Mouse (Mus musculus) stomach, embryonic 14.5 days (tissue): Measurements from ENCODE around the gene Mrpl43. TPM values are rescaled to one million over a fixed set of nuclear protein-coding genes. Genes with fewer than 3 reads are reported as not detected.

Experiments used
- ATAC-seq: fragments of 200-750 bp; cut with Nextera tagmentation; 2 replicates; pipeline ENCODE4 v1.8.0; 2017; ENCODE audit warnings: low read depth, moderate TSS enrichment; ENCODE audit not compliant: insufficient number of reproducible peaks, insufficient read depth, low FRiP score
- H3K27ac ChIP-seq: fragments of 300-500 bp; sonication (generic); 2 replicates; pipeline ENCODE4 v1.5.1; 2014; ENCODE audit warnings: mild to moderate bottlenecking, low read length, moderate library complexity, mixed read lengths
- H3K27me3 ChIP-seq: fragments of 300-500 bp; sonication (generic); 2 replicates; pipeline ENCODE4 v1.6.1; 2014; ENCODE audit warnings: low read length, control low read depth, mixed read lengths; ENCODE audit not compliant: control insufficient read depth, insufficient read depth
- H3K36me3 ChIP-seq: fragments of 300-500 bp; sonication (generic); 2 replicates; pipeline ENCODE4 v1.6.1; 2014; ENCODE audit warnings: mild to moderate bottlenecking, control low read depth, low read length, moderate library complexity, mixed read lengths; ENCODE audit not compliant: control insufficient read depth, insufficient read depth
- H3K4me1 ChIP-seq: fragments of 300-500 bp; sonication (generic); 2 replicates; pipeline ENCODE4 v1.6.1; 2014; ENCODE audit warnings: low read length, control low read depth, mixed read lengths; ENCODE audit not compliant: control insufficient read depth, insufficient read depth
- H3K4me2 ChIP-seq: fragments of 300-500 bp; sonication (generic); replicated peaks from 2 replicates; pipeline ENCODE4 v1.6.1; 2014; ENCODE audit warnings: low read depth, low read length, control low read depth
- H3K4me3 ChIP-seq: fragments of 300-500 bp; sonication (generic); 2 replicates; pipeline ENCODE4 v1.5.1; 2014; ENCODE audit warnings: low read depth, low read length, control low read depth
- H3K9ac ChIP-seq: fragments of 300-500 bp; sonication (generic); replicated peaks from 2 replicates; pipeline ENCODE4 v1.6.1; 2014; ENCODE audit warnings: low read depth, mild to moderate bottlenecking, control low read depth, low read length, moderate library complexity, mixed read lengths
- H3K9me3 ChIP-seq: fragments of 300-500 bp; sonication (generic); 2 replicates; pipeline ENCODE4 v1.6.1; 2016; ENCODE audit warnings: low read depth, low read length, control low read depth; ENCODE audit not compliant: control insufficient read depth
- WGBS: fragments of 180-500 bp; shearing (Covaris S2); extraction: QIAGEN DNeasy Blood & Tissue Kit; methylation state at CpG from one replicate; pipeline ENCODE4 v1.1.7; 2014; 5-methylcytosine and 5-hydroxymethylcytosine counted together
- polyA plus RNA-seq: library from polyadenylated mRNA; unstranded; fragments of >200 nt; fragmentation: Nextera tagmentation; extraction: Ambion mirVana; gene quantifications from 2 replicates; pipeline ENCODE4 v1.2.1, GENCODE M21; 2014

Gene Mrpl43
- polyA plus RNA-seq, 1 experiment from 2014 or later = 60.4 TPM

DNA sequence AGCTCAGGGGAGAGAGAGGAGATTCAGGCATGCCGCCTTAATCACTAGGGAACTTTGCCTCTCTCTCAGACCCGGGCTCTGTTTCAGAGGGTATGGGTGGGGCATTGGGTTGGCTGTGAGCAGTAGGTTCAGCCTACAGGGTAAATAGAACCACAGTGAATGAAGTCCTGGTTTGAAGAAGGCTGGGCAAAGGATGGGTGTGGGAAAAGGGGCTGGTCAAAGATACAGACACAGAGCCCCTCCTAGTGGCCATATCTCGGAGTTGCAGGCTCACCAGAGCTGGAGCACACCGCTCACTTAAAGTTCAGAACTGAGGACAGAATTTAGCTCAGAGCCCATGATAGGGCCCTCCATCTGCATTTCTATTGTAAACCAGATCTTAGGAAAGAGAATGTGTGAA, 25.5 kb upstream of the Mrpl43 start:
- H3K4me1 ChIP-seq = peaks cover 19% of the 10 kb centered on the region; the same call in 1 of the 2 replicates
- ATAC-seq = peak; percentile 62; the same call in 1 of the 2 replicates
- WGBS = 14% methylated on average over 4 of the region's 4 CpGs
- H3K9me3 ChIP-seq = no peaks in the 10 kb centered on the region
- no peaks in the 10 kb centered on the region for H3K27me3 ChIP-seq
- no peak overlapping the region for H3K9ac ChIP-seq
- H3K4me2 ChIP-seq = no peak overlapping the region
- H3K36me3 ChIP-seq = peaks cover 14% of the 10 kb centered on the region
- H3K4me3 ChIP-seq = no peak overlapping the region
- H3K27ac ChIP-seq = no peak overlapping the region

DNA sequence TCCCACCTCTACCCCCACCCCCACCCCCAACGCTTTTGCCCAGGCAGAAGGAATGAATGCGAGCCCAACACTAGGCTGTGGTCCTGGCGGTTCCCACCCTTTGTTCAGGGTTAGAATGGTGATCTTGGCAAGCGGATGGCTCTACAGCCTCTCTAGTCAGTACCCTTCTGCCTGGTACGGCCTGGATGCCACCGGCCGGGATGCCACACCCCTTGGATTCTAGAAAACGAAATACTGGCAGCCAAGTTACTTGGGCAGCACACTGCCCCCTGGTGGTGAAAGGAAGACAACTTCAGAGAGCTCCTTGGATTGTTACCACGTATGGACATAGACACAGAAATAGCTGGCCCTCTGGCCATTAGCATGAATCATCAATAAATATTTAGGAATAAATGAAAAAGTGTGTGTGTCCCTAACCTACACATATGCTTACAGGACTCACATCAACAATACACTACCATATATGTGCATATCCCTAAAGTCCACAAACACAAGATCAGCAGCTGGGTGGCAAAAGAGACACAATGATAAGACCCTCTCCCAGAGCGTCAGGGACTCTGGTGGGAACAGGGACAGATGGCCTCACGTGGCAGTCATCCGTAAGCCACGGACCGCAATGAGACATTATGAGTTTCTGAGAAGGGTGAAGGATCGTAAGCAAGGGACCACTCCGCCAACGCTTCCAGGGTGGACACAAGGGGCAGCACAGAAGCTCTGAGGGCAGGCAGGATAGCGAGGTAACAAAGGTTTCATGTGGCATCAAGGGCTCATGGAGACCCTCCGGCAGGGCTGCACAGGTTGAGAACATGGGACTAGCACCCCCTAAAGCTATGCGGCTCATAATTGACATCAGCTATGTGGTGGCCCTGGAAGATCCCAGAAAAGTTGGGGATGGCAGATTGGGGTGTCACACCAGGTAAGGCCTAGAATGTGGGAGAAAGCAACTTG, 24.8 kb upstream of the Mrpl43 start:
- Histone ChIP-seq H3K36me3 (peaks cover 21% of the 10 kb centered on the region), H3K27me3 (no peaks in the 10 kb centered on the region), H3K4me1 (peaks cover 19% of the 10 kb centered on the region; the same call in 1 of the 2 replicates), H3K4me2 (peak overlapping the region; percentile 25), H3K4me3 (no peak overlapping the region), H3K9ac (no peak overlapping the region), H3K27ac (no peak overlapping the region), H3K9me3 (no peaks in the 10 kb centered on the region)
- 0 out of 2 replicates have a peak, but pooled peaks have one; percentile 16 for ATAC-seq
- WGBS = 39% methylated on average over 20 of the region's 20 CpGs

DNA sequence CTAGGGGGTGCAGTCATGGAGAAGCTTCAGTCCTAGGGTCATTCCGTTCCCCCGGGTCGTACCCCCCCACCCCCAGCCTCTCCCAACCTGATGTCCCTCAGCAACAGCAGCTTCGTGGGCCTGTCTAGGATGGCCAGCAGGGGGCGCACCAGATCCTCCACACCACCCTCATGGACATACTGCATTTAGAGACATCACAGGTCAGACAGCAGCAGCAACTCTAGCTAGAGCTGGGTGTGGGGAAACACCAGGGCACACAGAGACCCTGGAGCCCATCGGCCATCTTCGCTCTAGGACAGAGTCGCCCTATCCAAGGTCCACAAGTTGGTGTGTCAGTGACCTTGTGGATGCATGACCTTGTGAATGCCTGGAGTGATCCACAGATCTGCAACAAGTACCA, 23.9 kb upstream of the Mrpl43 start:
- H3K36me3 ChIP-seq = peaks cover 28% of the 10 kb centered on the region
- no peaks in the 10 kb centered on the region for H3K9me3 ChIP-seq
- peaks cover 19% of the 10 kb centered on the region; the same call in 1 of the 2 replicates for H3K4me1 ChIP-seq
- H3K27ac ChIP-seq = no peak overlapping the region
- H3K4me2 ChIP-seq = no peak overlapping the region
- no peak overlapping the region for H3K4me3 ChIP-seq
- H3K9ac ChIP-seq = no peak overlapping the region
- ATAC-seq = peak; percentile 21; the same call in 1 of the 2 replicates
- 38% methylated on average over 8 of the region's 8 CpGs for WGBS
- H3K27me3 ChIP-seq = no peaks in the 10 kb centered on the region

DNA sequence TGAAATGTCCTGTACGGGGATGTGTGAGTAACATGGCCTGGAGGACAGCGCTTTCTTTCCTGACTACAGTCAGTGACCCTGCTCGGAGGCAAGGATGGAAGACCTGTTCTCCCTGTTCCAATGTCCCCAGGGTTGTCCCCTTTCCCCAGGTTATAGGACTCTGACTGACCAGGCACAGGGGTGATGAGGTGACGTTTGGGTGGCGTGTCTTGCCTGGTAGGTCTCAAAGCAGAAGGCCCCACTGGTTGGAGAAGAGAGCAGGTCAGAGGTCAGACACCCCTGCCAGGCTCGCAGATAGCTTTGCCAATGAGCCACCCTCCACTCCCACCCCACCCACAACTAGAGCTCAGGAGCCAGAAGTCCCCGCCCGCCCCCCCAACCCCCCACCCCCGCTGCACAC, 23.3 kb upstream of the Mrpl43 start:
- WGBS = 65% methylated on average over 7 of the region's 9 CpGs
- H3K4me1 ChIP-seq = peaks cover 19% of the 10 kb centered on the region; the same call in 1 of the 2 replicates

DNA sequence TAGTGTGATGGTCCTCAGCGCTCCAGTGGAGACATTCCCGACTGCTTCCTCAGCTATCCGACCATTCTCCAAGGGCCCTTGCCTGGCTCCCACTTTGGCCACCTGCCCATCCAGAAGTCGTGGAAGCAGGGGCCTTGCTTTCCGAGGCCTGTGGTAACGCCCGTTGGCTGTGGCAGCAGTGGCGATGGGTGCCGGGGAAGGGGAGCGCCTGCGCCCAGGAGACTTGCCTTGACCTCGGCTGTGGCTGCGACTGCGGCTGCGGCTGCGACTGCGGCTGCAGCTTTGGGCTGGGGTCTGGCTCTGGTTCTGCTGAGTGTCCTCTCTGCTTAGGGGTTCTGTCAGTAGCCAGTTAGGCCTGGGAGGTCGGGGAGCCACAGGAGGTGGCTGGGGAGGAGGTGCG, 22.5 kb upstream of the Mrpl43 start:
- Histone ChIP-seq H3K27me3 (no peaks in the 10 kb centered on the region), H3K4me1 (peaks cover 19% of the 10 kb centered on the region; the same call in 1 of the 2 replicates), H3K27ac (no peak overlapping the region), H3K9ac (no peak overlapping the region), H3K36me3 (peaks cover 37% of the 10 kb centered on the region), H3K4me2 (no peak overlapping the region), H3K9me3 (no peaks in the 10 kb centered on the region), H3K4me3 (no peak overlapping the region)
- no peak for ATAC-seq
- WGBS = 44% methylated on average over 19 of the region's 19 CpGs

More for the DNA sequence above, 23.3 kb upstream of the Mrpl43 start:
- Histone ChIP-seq H3K9me3 (no peaks in the 10 kb centered on the region), H3K4me2 (no peak overlapping the region), H3K36me3 (peaks cover 33% of the 10 kb centered on the region), H3K9ac (no peak overlapping the region), H3K27me3 (no peaks in the 10 kb centered on the region), H3K4me3 (no peak overlapping the region), H3K27ac (no peak overlapping the region)
- no peak for ATAC-seq

DNA sequence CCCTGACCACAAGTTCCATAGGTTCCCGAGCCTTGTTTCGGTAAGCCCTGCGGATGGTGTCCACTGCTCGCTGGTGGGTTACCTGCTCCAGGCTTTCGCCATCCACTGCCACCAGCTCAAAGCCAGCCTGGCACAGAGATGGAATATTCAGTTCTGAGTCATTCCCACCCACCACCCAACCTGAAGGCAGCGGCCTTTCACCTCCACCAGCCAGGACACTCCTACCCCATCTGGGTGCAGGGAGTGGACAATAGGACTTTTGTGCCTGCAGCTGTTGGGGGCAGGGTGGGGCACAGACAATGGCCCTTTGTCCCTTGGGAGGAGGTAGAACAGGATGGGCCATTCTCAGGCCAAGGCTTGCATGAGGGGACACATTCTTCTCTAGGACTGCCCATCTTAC, 21.6 kb upstream of the Mrpl43 start:
- H3K4me2 ChIP-seq = no peak overlapping the region
- peaks cover 19% of the 10 kb centered on the region; the same call in 1 of the 2 replicates for H3K4me1 ChIP-seq
- H3K27ac ChIP-seq = no peak overlapping the region
- no peak overlapping the region for H3K9ac ChIP-seq
- H3K4me3 ChIP-seq = no peak overlapping the region
- no peaks in the 10 kb centered on the region for H3K9me3 ChIP-seq
- peaks cover 42% of the 10 kb centered on the region for H3K36me3 ChIP-seq
- no peaks in the 10 kb centered on the region for H3K27me3 ChIP-seq
- ATAC-seq = no peak
- WGBS = 79% methylated on average over 6 of the region's 6 CpGs

DNA sequence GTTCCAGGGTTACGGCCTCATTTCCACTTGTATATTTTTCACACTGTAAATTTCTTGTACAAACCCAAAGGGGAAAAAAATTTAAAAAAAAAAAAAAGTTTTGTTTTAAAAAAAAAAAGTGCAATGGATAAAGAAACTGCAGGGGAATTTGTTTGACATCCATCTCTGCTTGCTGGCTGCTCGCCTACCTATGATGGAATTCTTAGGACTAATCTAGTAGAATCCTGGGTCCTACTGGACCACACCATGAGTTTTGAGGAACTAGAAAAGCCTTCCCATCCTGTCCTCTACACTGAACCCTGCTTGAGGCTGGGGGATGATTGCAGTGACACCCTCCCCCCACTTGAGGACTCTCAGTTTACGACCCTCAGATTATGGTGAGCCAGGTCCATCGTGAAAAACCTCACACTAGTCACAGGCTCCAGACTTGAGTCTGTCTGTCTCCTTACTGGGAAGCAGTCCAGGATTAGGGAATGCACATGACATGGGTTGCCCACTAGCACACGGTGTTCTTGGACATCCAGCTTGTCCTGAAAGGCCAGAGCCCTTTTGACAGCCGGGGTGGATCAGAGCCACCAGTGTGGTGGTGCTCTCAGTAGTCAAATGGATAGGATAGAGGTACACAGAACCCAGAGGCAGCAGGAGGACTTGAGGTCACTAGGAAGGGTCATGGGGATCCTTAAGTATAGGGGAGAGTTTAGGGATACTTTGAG, 20.9 kb upstream of the Mrpl43 start:
- no peaks in the 10 kb centered on the region for H3K27me3 ChIP-seq
- H3K4me2 ChIP-seq = no peak overlapping the region
- H3K4me1 ChIP-seq = peaks cover 13% of the 10 kb centered on the region; the same call in 1 of the 2 replicates
- no peak overlapping the region for H3K9ac ChIP-seq
- H3K9me3 ChIP-seq = no peaks in the 10 kb centered on the region
- 72% methylated on average over 6 of the region's 6 CpGs for WGBS
- peaks cover 48% of the 10 kb centered on the region for H3K36me3 ChIP-seq
- no peak for ATAC-seq
- H3K4me3 ChIP-seq = no peak overlapping the region
- no peak overlapping the region for H3K27ac ChIP-seq

DNA sequence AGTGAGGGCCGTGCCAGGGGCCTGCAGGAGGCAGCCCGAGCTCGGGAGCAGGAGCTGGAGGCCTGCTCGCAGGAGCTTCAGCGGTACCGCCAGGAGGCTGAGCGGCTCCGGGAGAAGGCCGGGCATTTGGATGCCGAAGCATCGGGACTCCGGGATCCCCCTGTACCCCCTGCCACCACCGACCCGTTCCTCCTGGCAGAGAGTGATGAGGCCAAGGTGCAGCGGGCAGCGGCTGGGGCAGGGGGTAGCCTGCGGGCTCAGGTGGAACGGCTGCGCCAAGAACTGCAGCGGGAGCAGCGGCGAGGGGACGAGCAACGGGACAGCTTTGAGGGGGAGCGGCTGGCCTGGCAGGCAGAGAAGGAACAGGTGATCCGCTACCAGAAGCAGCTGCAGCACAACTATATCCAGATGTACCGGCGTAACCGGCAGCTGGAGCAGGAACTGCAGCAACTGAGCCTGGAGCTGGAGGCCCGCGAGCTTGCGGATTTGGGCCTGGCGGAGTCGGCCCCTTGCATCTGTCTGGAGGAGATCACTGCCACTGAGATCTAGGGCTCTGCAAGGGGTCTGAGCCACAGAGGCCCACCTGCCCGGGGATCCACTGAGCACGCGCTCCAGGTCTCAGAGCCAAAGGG, 19.8 kb upstream of the Mrpl43 start:
- Histone ChIP-seq H3K27ac (no peak overlapping the region; the same call in 1 of the 2 replicates), H3K4me1 (peaks cover 17% of the 10 kb centered on the region; the same call in 1 of the 2 replicates), H3K36me3 (peaks cover 56% of the 10 kb centered on the region), H3K9ac (no peak overlapping the region), H3K4me3 (no peak overlapping the region), H3K27me3 (no peaks in the 10 kb centered on the region), H3K4me2 (no peak overlapping the region), H3K9me3 (no peaks in the 10 kb centered on the region)
- WGBS = 92% methylated on average over 37 of the region's 37 CpGs
- ATAC-seq = no peak
